Mouse (Mus musculus): Measurements from ENCODE around the gene Hoxc9.

Hoxc9 gene

DNA sequence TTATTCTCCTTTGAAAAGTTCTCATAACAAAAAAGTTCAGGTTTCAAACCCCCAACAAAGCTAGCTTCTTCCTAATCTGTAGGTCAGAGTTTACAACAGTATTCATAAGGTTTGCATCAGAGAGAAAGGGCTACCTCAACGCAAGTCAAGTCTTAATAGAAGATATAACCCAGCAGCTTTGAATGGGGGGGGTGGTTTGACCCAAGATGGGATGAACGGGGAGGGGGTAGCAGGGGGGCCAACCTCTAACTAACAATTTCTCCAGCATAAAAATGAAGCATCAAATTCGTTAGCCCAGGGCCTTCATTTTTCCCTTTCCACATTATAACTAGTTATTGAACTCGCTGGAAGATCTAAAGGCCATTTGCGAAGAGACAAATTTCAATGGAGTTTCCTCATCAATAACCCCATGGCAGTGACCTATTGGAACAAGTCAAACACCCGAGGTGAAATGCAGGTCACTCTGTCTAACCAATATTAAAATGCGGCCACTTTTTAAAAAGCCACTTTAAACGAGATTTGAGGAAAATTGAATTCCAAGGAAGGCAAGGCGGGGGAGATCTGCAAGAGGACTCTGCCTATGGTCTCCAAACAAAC is 52.8 kb downstream of the Hoxc9 start:
- DNase-seq: no peak

DNA sequence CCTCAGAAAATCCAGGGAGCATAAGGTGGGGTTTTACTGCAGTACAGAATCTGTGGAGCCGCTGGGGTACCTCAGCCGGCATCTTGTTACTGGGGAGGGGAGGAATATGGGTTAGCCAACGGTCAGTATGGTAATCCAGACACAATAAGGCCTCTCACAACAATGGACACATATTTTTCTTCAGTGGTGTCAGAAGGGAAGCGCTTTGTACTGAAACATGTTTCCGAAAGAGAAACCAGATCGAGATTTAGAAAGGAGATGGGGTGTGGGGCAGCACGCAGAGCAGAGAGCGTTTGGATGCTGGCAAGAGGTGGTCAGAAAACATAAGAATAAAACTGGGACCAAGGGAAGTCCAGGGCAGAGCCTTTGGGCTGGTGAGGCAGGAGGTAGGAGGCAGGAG is 53.9 kb downstream of the Hoxc9 start:
- DNase-seq: no peak

DNA sequence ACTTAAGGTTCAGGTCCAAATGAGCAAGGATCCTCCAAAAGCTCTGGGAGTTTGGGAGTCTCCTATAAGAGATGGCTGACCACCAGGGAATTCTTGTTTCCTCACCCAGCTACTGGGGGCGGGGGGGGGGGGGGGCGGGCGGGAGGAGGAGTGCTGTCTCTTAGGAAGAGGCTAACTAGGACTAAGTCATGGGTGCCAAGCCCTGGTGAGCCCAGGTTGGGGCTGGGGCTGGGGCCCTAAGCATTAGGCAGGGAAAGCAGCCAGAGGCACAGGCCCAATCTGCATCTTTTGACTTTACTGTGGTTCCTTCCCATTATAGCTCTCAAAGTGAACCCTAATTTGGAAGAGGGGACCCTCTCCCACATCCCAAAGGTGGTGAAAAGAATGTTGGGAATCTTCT is 55.9 kb downstream of the Hoxc9 start:
- DNase-seq: no peak

DNA sequence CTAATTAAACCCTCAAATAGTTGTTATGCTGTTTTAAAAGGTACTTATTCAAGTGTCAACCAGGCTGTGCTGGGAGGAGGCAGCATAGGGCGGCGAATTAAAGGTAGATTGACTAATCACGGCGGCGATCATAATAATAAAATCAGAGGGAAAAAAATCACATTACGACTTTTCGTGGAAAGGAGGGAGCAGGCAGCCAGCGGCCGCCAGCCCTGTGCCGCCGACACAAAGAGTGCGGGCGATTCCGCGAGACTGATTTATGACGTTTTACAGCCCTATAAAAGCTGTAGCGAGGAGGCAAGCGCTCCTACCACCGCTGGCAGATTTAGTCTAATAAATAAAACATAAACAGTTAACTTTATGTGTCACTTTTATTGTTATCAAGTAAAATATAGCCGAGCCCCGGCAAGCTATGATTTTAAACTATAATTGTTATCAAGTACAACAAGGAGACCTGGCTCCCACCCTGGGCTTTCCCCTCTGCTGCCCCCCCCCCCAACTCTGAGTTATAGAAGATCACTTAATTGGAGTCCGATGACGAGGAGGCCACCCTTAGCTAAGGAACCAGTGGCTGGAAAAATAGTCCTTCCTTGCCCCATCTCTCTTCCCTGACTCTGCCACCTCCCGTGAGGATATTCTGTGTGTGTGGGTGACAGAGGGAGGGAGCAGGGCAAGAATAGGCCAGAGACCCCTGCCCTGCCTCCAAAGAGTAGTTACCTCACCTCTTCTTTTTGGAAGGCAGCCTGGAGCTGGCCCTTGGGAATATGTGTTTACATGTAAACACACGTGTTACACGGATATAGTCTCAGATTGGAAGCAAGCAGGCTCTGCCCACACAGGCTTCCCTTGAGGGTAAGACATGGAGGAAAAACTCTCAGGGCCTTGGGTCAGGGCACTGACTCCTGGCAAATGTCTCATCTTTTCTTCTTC is 56.7 kb downstream of the Hoxc9 start:
- no peak for DNase-seq

DNA sequence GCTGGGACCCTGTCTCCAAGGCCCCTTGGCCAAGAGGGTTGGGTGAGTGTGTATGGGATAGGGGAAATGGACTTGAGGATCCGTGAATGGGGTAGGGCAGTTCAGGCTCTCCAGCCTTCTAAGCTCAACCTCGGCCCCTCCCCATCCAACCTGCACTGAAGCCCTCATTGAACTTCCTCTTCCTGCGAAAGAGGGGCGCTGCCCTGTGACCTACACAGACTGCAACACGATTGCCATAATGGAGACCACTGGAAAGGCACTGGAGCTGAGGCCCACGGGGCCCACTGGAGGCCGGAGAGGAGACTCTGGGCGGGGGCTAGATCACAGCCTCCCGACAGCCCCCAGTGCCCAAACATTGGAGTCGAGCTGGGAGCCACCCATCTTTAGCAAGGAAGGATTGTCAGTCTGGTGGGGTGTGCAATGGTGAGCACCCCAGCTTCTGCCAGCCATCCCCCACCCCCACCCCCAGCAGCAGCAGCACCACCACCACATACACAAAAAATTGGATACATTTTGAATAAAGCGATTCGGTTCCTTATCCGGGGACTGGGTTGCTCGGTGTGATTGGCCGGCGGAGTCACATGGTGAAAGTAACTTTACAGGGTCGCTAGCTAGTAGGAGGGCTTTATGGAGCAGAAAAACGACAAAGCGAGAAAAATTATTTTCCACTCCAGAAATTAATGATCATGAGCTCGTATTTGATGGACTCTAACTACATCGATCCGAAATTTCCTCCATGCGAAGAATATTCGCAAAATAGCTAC is 58.0 kb downstream of the Hoxc9 start:
- DNase-seq: no peak
